Mouse (Mus musculus) erythroblast, adult 5-6 weeks (primary cell): ENCODE data around the gene Olfr657. TPM values are rescaled to one million over a fixed set of nuclear protein-coding genes. Genes with fewer than 3 reads are reported as not detected.
A peak's percentile ranks its signal among the peaks of the same experiment; 100 is the strongest.

Source experiments
- ATAC-seq: replicated peaks from 2 replicates; pipeline ENCODE4 v1.8.0; 2016; ENCODE audit warnings: moderate number of reproducible peaks, mild to moderate bottlenecking, moderate TSS enrichment, inconsistent platforms; ENCODE audit not compliant: poor library complexity, low FRiP score, severe bottlenecking
- total RNA-seq, 2 experiments: library from RNA; stranded (forward) in 1 of 2; stranded (reverse) in 1 of 2; fragments of 150-400 nt in 1 of 2; fragments of 200-764, 138-1000 nt in 1 of 2; gene quantifications; 2 replicates each; pipeline versions ENCODE4 v1.2.3 to v1.2.4; 2015 to 2017; ENCODE audit warnings: low replicate concordance in 2 of 2

The Olfr657 gene
- total RNA-seq (2015; ENCODE audit: low replicate concordance) (not detected in 2 replicates), total RNA-seq (2017; ENCODE audit: low replicate concordance) (not detected in 2 replicates)

DNA sequence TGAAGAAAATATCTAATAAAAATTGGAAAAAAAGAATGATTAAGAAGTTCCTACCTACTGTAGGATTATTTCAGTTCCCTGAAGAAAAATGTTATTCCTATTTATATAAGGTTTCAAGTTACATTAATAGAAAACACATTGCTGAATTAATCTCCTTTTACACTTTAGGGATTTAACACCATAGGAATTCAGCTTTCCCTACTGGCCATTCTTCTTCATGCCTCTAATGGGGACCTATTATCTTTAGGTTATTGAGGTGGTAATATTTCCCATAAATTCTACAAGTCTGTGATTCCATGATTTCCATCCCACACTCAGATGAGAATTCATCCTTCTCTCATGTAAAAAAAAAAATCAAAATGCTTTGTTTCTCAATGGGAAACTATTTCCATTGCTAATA is at the start of gene Olfr657:
Gene Olfr657 (plus strand): TSS at position 301 of the 400 bp plus-strand sequence.
- no peak for ATAC-seq

- ATAC-seq = no peak
These were observed 47.6 kb upstream of the Olfr657 start, which contains the start of gene Olfr653 for GRCm38 (mm10) chr7:104577014-104577413. TSS of gene Olfr653 (plus strand) at chr7:104577314.

- ATAC-seq = no peak
These were observed 43.7 kb upstream of the Olfr657 start for GRCm38 (mm10) chr7:104580846-104581245.

GRCm38 (mm10) chr7:104581429-104581828 is 43.2 kb upstream of the Olfr657 start:
- ATAC-seq = no peak

DNA sequence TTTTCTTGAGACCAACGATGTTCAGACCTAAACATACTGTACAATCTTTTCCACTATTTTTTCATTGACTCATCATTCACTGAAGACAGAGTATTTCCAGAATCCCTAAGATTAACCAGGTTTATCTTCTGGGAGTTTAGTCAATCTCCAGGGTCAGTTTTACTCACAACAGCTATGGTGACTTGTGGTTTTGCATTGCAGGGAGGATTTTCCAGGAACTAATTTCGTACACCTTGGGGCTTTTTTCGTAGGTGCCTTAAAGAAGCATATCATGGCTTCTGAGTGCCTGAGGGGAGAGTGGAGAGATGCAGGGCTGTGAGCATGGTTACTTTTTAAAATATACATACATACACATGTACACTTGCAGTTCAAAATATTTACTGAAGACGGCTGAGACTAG is 37.9 kb upstream of the Olfr657 start, which contains the start of gene Olfr654:
Gene Olfr654 (plus strand): TSS at position 301 of the 400 bp plus-strand sequence.
- ATAC-seq = no peak

DNA sequence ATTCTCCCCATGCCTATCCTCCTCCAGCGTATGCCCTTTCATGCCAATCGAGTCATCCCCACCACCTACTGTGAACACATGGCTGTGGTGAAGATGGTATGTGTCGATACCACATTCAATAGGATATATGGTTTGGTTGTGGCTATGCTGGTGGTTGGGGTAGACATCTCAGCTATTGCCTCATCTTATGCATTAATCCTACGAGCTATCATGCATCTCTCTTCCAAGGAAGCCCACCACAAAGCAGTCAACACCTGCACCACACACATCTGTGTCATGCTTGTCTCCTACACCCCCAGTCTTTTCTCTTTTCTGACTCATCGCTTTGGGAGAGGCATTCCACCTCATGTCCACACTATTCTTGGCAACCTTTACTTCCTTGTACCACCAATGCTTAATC is 36.3 kb upstream of the Olfr657 start:
- ATAC-seq = no peak

DNA sequence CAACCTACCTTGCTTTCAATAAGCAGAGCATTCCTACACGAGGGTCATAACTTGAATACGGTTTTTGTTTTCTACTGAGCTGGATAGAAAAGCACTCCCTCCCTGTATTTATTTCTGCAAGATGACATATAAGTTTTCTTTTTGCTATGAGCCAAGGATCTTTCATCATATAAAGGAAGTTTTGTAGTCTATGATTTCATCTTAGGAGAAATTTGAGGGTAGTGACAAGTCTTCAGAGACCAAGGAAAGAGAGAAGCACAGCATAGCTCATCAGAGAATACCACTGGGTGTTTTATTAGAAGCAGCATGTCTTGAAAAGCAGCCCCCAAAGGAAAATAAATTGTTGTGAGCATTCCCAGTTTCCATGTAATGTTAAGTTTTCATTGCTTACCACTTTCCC is 22.9 kb upstream of the Olfr657 start, which contains the start of gene Olfr655:
Gene Olfr655 (minus strand): TSS at position 101 of the 400 bp plus-strand sequence.
- no peak for ATAC-seq

- 0 out of 2 replicates have a peak, but pooled peaks have one; percentile 60 for ATAC-seq
These were observed 21.4 kb upstream of the Olfr657 start for GRCm38 (mm10) chr7:104603173-104603572.

- ATAC-seq = no peak
These were observed 19.9 kb upstream of the Olfr657 start for GRCm38 (mm10) chr7:104604727-104605126.

DNA sequence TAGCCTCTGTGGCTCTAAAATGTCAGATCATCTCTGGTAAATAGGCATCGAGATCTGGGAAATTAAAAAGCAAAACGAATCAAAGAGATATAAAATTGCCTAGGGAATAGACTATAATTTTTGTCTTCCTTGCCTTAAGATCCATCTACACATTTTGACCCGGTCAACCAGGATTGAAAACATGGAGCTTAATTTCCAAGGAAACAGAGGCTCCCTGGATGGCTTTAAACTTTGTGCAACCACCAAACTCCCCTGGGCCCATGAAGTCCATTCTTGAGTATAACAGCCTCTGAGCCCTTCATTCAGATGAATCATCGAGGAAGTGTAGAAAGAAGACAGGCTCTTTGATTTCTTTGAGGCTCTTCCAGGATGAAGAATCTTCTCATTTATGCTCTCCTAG is 10.9 kb upstream of the Olfr657 start, which contains the start of gene Olfr656:
Gene Olfr656 (plus strand): TSS at position 301 of the 400 bp plus-strand sequence.
- ATAC-seq = no peak

- ATAC-seq = no peak
These were observed 22.4 kb downstream of the Olfr657 start, which contains the start of gene Olfr658 for GRCm38 (mm10) chr7:104646841-104647482. TSS of gene Olfr658 (minus strand) at chr7:104647305.

- no peak for ATAC-seq
These were observed 41.9 kb downstream of the Olfr657 start, which contains the start of gene Olfr659 for GRCm38 (mm10) chr7:104666453-104666852. TSS of gene Olfr659 (plus strand) at chr7:104666753.

DNA sequence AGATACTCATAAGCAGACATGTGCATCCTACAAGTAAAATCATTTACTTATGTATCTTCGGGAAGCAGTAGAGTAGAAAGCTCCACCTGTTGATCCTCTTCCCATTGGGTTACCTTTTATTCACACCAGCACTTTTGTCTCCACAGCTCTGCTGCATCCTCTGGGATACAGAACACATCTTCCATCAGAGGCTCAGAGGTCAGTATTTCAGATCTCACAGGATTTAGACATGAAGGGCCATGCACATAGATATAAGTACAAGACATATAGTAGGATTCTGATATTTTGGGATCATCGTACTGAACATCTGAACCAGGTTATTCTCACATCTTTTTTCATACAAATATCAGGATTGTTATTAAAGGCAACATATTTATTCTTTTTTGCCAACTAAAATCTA is 61.6 kb downstream of the Olfr657 start, which contains the start of gene Olfr661:
Gene Olfr661 (plus strand): TSS at position 301 of the 400 bp plus-strand sequence.
- ATAC-seq = no peak

Other genes starting within 250 kb of the Olfr657 start
- not detected in 2 replicates for gene Trim30c, start 224.0 kb upstream of the Olfr657 start, total RNA-seq (2015; ENCODE audit: low replicate concordance)
- gene Trim30c, start 224.0 kb upstream of the Olfr657 start, total RNA-seq (2017; ENCODE audit: low replicate concordance) = 0.68 and 1.1 TPM in 2 replicates
- gene Trim30a, start 159.6 kb upstream of the Olfr657 start, total RNA-seq (2015; ENCODE audit: low replicate concordance) = 17.5 and 25.9 TPM in 2 replicates
- 12.5 and 17.6 TPM in 2 replicates for gene Trim30a, start 159.6 kb upstream of the Olfr657 start, total RNA-seq (2017; ENCODE audit: low replicate concordance)
- 7.5 and 10.0 TPM in 2 replicates for gene Trim30d, start 116.9 kb upstream of the Olfr657 start, total RNA-seq (2015; ENCODE audit: low replicate concordance)
- gene Trim30d, start 116.9 kb upstream of the Olfr657 start, total RNA-seq (2017; ENCODE audit: low replicate concordance) = 5.9 and 9.5 TPM in 2 replicates
- gene Olfr651, start 74.7 kb upstream of the Olfr657 start, total RNA-seq (2015; ENCODE audit: low replicate concordance) = not detected in 2 replicates
- not detected in 2 replicates for gene Olfr651, start 74.7 kb upstream of the Olfr657 start, total RNA-seq (2017; ENCODE audit: low replicate concordance)
- gene Olfr652, start 63.9 kb upstream of the Olfr657 start, total RNA-seq (2015; ENCODE audit: low replicate concordance) = not detected in 2 replicates
- 0.70 TPM in 1 of 2 replicates, not detected in the other for gene Olfr652, start 63.9 kb upstream of the Olfr657 start, total RNA-seq (2017; ENCODE audit: low replicate concordance)
- not detected in 2 replicates for gene Olfr653, start 47.5 kb upstream of the Olfr657 start, total RNA-seq (2015; ENCODE audit: low replicate concordance)
- not detected in 2 replicates for gene Olfr653, start 47.5 kb upstream of the Olfr657 start, total RNA-seq (2017; ENCODE audit: low replicate concordance)
- not detected in 2 replicates for gene Olfr654, start 37.8 kb upstream of the Olfr657 start, total RNA-seq (2015; ENCODE audit: low replicate concordance)
- gene Olfr654, start 37.8 kb upstream of the Olfr657 start, total RNA-seq (2017; ENCODE audit: low replicate concordance) = not detected in 2 replicates
- not detected in 2 replicates for gene Olfr655, start 23.0 kb upstream of the Olfr657 start, total RNA-seq (2015; ENCODE audit: low replicate concordance)
- not detected in 2 replicates for gene Olfr655, start 23.0 kb upstream of the Olfr657 start, total RNA-seq (2017; ENCODE audit: low replicate concordance)
- not detected in 2 replicates for gene Olfr656, start 10.8 kb upstream of the Olfr657 start, total RNA-seq (2015; ENCODE audit: low replicate concordance)
- gene Olfr656, start 10.8 kb upstream of the Olfr657 start, total RNA-seq (2017; ENCODE audit: low replicate concordance) = 0.68 TPM in 1 of 2 replicates, not detected in the other
- gene Olfr658, start 22.5 kb downstream of the Olfr657 start, total RNA-seq (2015; ENCODE audit: low replicate concordance) = not detected in 2 replicates
- not detected in 2 replicates for gene Olfr658, start 22.5 kb downstream of the Olfr657 start, total RNA-seq (2017; ENCODE audit: low replicate concordance)
- not detected in 2 replicates for gene Olfr659, start 42.0 kb downstream of the Olfr657 start, total RNA-seq (2015; ENCODE audit: low replicate concordance)
- not detected in 2 replicates for gene Olfr659, start 42.0 kb downstream of the Olfr657 start, total RNA-seq (2017; ENCODE audit: low replicate concordance)
- gene Olfr661, start 61.7 kb downstream of the Olfr657 start, total RNA-seq (2015; ENCODE audit: low replicate concordance) = not detected in 2 replicates
- not detected in 2 replicates for gene Olfr661, start 61.7 kb downstream of the Olfr657 start, total RNA-seq (2017; ENCODE audit: low replicate concordance)
- not detected in 2 replicates for gene Usp17le, start 152.7 kb downstream of the Olfr657 start, total RNA-seq (2015; ENCODE audit: low replicate concordance)
- not detected in 2 replicates for gene Usp17le, start 152.7 kb downstream of the Olfr657 start, total RNA-seq (2017; ENCODE audit: low replicate concordance)
- not detected in 2 replicates for gene Usp17lb, start 217.8 kb downstream of the Olfr657 start, total RNA-seq (2015; ENCODE audit: low replicate concordance)
- not detected in 2 replicates for gene Usp17lb, start 217.8 kb downstream of the Olfr657 start, total RNA-seq (2017; ENCODE audit: low replicate concordance)
- gene Usp17la, start 232.2 kb downstream of the Olfr657 start, total RNA-seq (2015; ENCODE audit: low replicate concordance) = not detected in 2 replicates
- gene Usp17la, start 232.2 kb downstream of the Olfr657 start, total RNA-seq (2017; ENCODE audit: low replicate concordance) = not detected in 2 replicates